Mouse (Mus musculus): ENCODE data around the gene Hoxa10. TPM values are rescaled to one million over a fixed set of nuclear protein-coding genes. Genes with fewer than 3 reads are reported as not detected.

The Hoxa10 gene
- total and polyA plus RNA-seq, 2 experiments from 2014 or later, result 5.0 TPM; not detected in 1

- Histone ChIP-seq H3K9ac (replicated peaks; ENCODE audit: low read depth, low read length) (no peak overlapping the region), H3K4me1 (ENCODE audit: control insufficient read depth, insufficient read depth) (no peaks in the 10 kb centered on the region), H3K36me3 (replicated peaks; ENCODE audit: control insufficient read depth, insufficient read depth, low read length) (no peaks in the 10 kb centered on the region), H3K27ac (ENCODE audit: low read depth) (no peak overlapping the region), H3K4me2 (ENCODE audit: low read depth, low read length) (no peak overlapping the region), H3K9me3 (replicated peaks; ENCODE audit: control insufficient read depth, low read length) (no peaks in the 10 kb centered on the region), H3K27me3 (ENCODE audit: control insufficient read depth, insufficient read depth, low read length) (peaks cover 98% of the 10 kb centered on the region), H3K4me3 (ENCODE audit: low read depth, low read length) (0 out of 2 replicates have a peak overlapping the region, but pooled peaks have one; percentile 6)
- WGBS, result 3% methylated on average over 18 of the region's 18 CpGs
- DNase-seq (ENCODE audit: low spot score) (no peak), ATAC-seq (ENCODE audit: insufficient read depth, low read depth) (no peak)
- TF ChIP-seq EP300 (IDR thresholded peaks at IDR 0.05; ENCODE audit: low read depth) (no peak), CTCF (IDR thresholded peaks at IDR 0.05; ENCODE audit: low read depth) (no peak)
Measured at GRCm38 (mm10) chr6:52231885-52232567, 8.6 kb downstream of the Hoxa10 start.

GRCm38 (mm10) chr6:52230516-52231165, 10.0 kb downstream of the Hoxa10 start, which contains the start of gene Hoxa9:
Gene Hoxa9, minus strand, starts transcription at chr6:52231089.
- H3K4me2 ChIP-seq (ENCODE audit: low read depth, low read length), result no peak within 1 kb of the TSS
- H3K4me3 ChIP-seq (ENCODE audit: low read depth, low read length), result peak within 1 kb of the TSS; percentile 15
- no peaks in the 10 kb centered on the region for H3K36me3 ChIP-seq (replicated peaks; ENCODE audit: control insufficient read depth, insufficient read depth, low read length)
- H3K9ac ChIP-seq (replicated peaks; ENCODE audit: low read depth, low read length), result no peak within 1 kb of the TSS
- ATAC-seq (ENCODE audit: insufficient read depth, low read depth) (no peak), DNase-seq (ENCODE audit: low spot score) (no peak)
- H3K4me1 ChIP-seq (ENCODE audit: control insufficient read depth, insufficient read depth), result no peaks in the 10 kb centered on the region
- TF ChIP-seq CTCF (IDR thresholded peaks at IDR 0.05; ENCODE audit: low read depth) (no peak), EP300 (IDR thresholded peaks at IDR 0.05; ENCODE audit: low read depth) (no peak)
- peaks cover 98% of the 10 kb centered on the region for H3K27me3 ChIP-seq (ENCODE audit: control insufficient read depth, insufficient read depth, low read length)
- no peak within 1 kb of the TSS for H3K27ac ChIP-seq (ENCODE audit: low read depth)
- H3K9me3 ChIP-seq (replicated peaks; ENCODE audit: control insufficient read depth, low read length), result no peaks in the 10 kb centered on the region
- 4% methylated on average over 19 of the region's 36 CpGs for WGBS

GRCm38 (mm10) chr6:52229558-52230416, 10.9 kb downstream of the Hoxa10 start:
- no peaks in the 10 kb centered on the region for H3K36me3 ChIP-seq (replicated peaks; ENCODE audit: control insufficient read depth, insufficient read depth, low read length)
- TF ChIP-seq EP300 (IDR thresholded peaks at IDR 0.05; ENCODE audit: low read depth), result no peak
- no peak for TF ChIP-seq CTCF (IDR thresholded peaks at IDR 0.05; ENCODE audit: low read depth)
- H3K4me1 ChIP-seq (ENCODE audit: control insufficient read depth, insufficient read depth), result no peaks in the 10 kb centered on the region
- no peak overlapping the region for H3K4me3 ChIP-seq (ENCODE audit: low read depth, low read length)
- DNase-seq (ENCODE audit: low spot score) (no peak), ATAC-seq (ENCODE audit: insufficient read depth, low read depth) (no peak)
- H3K27me3 ChIP-seq (ENCODE audit: control insufficient read depth, insufficient read depth, low read length), result peaks cover 98% of the 10 kb centered on the region
- WGBS, result 3% methylated on average over 44 of the region's 44 CpGs
- no peak overlapping the region for H3K4me2 ChIP-seq (ENCODE audit: low read depth, low read length)
- H3K27ac ChIP-seq (ENCODE audit: low read depth), result no peak overlapping the region
- H3K9ac ChIP-seq (replicated peaks; ENCODE audit: low read depth, low read length), result no peak overlapping the region
- no peaks in the 10 kb centered on the region for H3K9me3 ChIP-seq (replicated peaks; ENCODE audit: control insufficient read depth, low read length)

GRCm38 (mm10) chr6:52228475-52229465, 11.9 kb downstream of the Hoxa10 start:
- no peak overlapping the region for H3K4me2 ChIP-seq (ENCODE audit: low read depth, low read length)
- TF ChIP-seq CTCF (IDR thresholded peaks at IDR 0.05; ENCODE audit: low read depth) (no peak), EP300 (IDR thresholded peaks at IDR 0.05; ENCODE audit: low read depth) (no peak)
- H3K4me3 ChIP-seq (ENCODE audit: low read depth, low read length), result peak overlapping the region; percentile 15
- no peak overlapping the region for H3K9ac ChIP-seq (replicated peaks; ENCODE audit: low read depth, low read length)
- no peak for DNase-seq (ENCODE audit: low spot score)
- WGBS, result 3% methylated on average over 38 of the region's 38 CpGs
- H3K4me1 ChIP-seq (ENCODE audit: control insufficient read depth, insufficient read depth), result no peaks in the 10 kb centered on the region
- H3K27ac ChIP-seq (ENCODE audit: low read depth), result no peak overlapping the region
- ATAC-seq (ENCODE audit: insufficient read depth, low read depth), result no peak
- H3K9me3 ChIP-seq (replicated peaks; ENCODE audit: control insufficient read depth, low read length), result no peaks in the 10 kb centered on the region
- no peaks in the 10 kb centered on the region for H3K36me3 ChIP-seq (replicated peaks; ENCODE audit: control insufficient read depth, insufficient read depth, low read length)
- H3K27me3 ChIP-seq (ENCODE audit: control insufficient read depth, insufficient read depth, low read length), result peaks cover 98% of the 10 kb centered on the region

Measured in heart, postnatal 0 days (tissue).